Mouse (Mus musculus): ENCODE results near the gene Pex12.
A peak's percentile ranks its signal among the peaks of the same experiment; 100 is the strongest.
"Not testable (repeated sequence)": the region's sequence is repeated elsewhere in the genome, so short reads cannot be mapped to it uniquely, and the experiment has no call there.

The Pex12 gene

GRCm38 (mm10) chr11:83302526-83303251, at the start of gene Pex12:
Gene Pex12, minus strand, starts transcription at chr11:83302586.
- peak; percentile 98 for DNase-seq

GRCm38 (mm10) chr11:83341716-83342245, 39.4 kb upstream of the Pex12 start:
- DNase-seq = no peak

- DNase-seq = no peak
Measured at GRCm38 (mm10) chr11:83339705-83340104, 37.3 kb upstream of the Pex12 start.

GRCm38 (mm10) chr11:83335826-83336225, 33.4 kb upstream of the Pex12 start:
- no peak for DNase-seq

GRCm38 (mm10) chr11:83327427-83327826, 25.0 kb upstream of the Pex12 start:
- peak; percentile 77 for DNase-seq

- not testable (repeated sequence) for DNase-seq
Measured at GRCm38 (mm10) chr11:83326692-83327091, 24.3 kb upstream of the Pex12 start.

- no peak for DNase-seq
Measured at GRCm38 (mm10) chr11:83319048-83319447, 16.7 kb upstream of the Pex12 start.

- DNase-seq = no peak
Measured at GRCm38 (mm10) chr11:83312471-83312870, 10.1 kb upstream of the Pex12 start.

- no peak for DNase-seq
Measured at GRCm38 (mm10) chr11:83306700-83307253, 4.4 kb upstream of the Pex12 start.

- no peak for DNase-seq
Measured at GRCm38 (mm10) chr11:83304485-83304884, 2.1 kb upstream of the Pex12 start.

GRCm38 (mm10) chr11:83303751-83304150, 1.4 kb upstream of the Pex12 start:
- DNase-seq = peak; percentile 35

- DNase-seq = peak; percentile 36
Measured at GRCm38 (mm10) chr11:83302124-83302523, 262 bp downstream of the Pex12 start.

- DNase-seq = no peak
Measured at GRCm38 (mm10) chr11:83301431-83301831, 955 bp downstream of the Pex12 start.

GRCm38 (mm10) chr11:83299724-83300123, 2.7 kb downstream of the Pex12 start:
- DNase-seq = no peak

- DNase-seq = peak; percentile 96
Measured at GRCm38 (mm10) chr11:83298225-83299195, 3.9 kb downstream of the Pex12 start, which contains the start of gene Ap2b1. Gene Ap2b1, plus strand, starts transcription at chr11:83299024.

- no peak for DNase-seq
Measured at GRCm38 (mm10) chr11:83297816-83298215, 4.6 kb downstream of the Pex12 start.

- no peak for DNase-seq
Measured at GRCm38 (mm10) chr11:83294133-83294532, 8.3 kb downstream of the Pex12 start.

- no peak for DNase-seq
Measured at GRCm38 (mm10) chr11:83293182-83293581, 9.2 kb downstream of the Pex12 start.

GRCm38 (mm10) chr11:83292251-83292587, 10.2 kb downstream of the Pex12 start:
- no peak for DNase-seq

GRCm38 (mm10) chr11:83291375-83292250, 10.8 kb downstream of the Pex12 start:
- peak; percentile 96 for DNase-seq

GRCm38 (mm10) chr11:83289633-83290032, 12.8 kb downstream of the Pex12 start:
- no peak for DNase-seq

- DNase-seq = no peak
Measured at GRCm38 (mm10) chr11:83289036-83289435, 13.3 kb downstream of the Pex12 start.
